Mouse (Mus musculus): ENCODE data around the gene Pla2g4e. TPM values are rescaled to one million over a fixed set of nuclear protein-coding genes. Genes with fewer than 3 reads are reported as not detected.
"Not testable (repeated sequence)": the region's sequence is repeated elsewhere in the genome, so short reads cannot be mapped to it uniquely, and the experiment has no call there.

Gene Pla2g4e
- polyA plus RNA-seq, 1 experiment, result 17.2 TPM

DNA sequence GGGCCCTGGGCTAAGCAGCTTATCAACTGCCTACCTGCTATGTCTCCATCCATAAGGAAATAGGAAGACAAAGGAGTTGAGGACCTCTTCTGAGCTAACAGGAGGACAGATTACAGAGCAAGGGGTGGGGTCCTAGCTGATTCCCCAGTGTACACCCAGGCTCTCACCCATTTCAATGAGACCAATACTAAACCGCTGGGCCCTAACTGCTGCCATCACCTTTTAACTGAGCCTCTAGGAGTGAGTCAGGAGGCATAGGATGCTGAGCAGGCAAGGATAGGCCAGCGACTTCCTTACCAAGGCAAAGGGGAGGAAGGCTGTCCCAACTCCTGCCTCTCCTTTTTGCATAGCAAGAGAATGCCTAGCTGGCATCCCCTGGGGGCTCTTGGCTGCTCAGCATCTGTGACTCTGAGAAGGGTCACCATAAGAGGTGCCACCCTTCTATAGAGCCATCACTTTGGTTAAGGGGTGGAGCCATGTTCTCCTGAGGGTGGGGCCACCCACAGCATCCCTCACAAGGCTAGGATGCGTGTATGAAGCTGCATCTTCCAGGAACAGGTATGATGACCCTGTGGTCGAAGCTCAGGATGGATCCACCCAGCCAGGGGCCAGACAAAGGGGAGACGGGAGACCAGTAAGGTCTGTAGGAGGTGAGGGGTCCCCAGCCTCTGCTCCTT is 2.2 kb downstream of the Pla2g4e start:
- TF ChIP-seq POLR2A (IDR thresholded peaks at IDR 0.05; ENCODE audit: extremely low read depth, insufficient read depth, low read length) (no peak), CTCF (IDR thresholded peaks at IDR 0.05; ENCODE audit: extremely low read depth, insufficient read depth, low read length) (no peak)
- Histone ChIP-seq H3K4me3 (ENCODE audit: insufficient read depth, low read length) (peak overlapping the region; percentile 77), H3K4me1 (ENCODE audit: control insufficient read depth, insufficient read depth, low read length) (no peaks in the 10 kb centered on the region), H3K27ac (ENCODE audit: insufficient read depth, low read length) (0 out of 2 replicates have a peak overlapping the region, but pooled peaks have one; percentile 13)

DNA sequence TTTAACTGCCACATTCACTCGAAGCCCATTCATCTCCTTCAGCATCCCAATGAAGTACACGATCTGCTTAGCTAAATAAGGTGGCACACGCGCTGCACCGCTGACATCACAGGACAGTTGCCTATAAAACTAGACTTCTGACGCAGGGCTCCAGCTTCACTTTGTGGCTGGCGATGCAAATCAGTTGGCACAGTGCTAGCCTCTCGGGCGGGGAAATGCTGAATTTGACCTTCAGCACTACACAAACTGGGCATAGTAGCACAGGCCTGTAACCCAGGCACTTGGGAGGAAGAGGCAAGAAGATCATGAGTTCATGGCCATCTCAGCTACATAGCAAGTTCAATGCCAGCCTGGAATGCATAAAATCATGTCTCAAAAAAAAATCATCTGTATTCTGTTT is 6.4 kb downstream of the Pla2g4e start:
- H3K4me3 ChIP-seq (ENCODE audit: insufficient read depth, low read length); H3K27ac ChIP-seq (ENCODE audit: insufficient read depth, low read length); H3K4me1 ChIP-seq (ENCODE audit: control insufficient read depth, insufficient read depth, low read length): not testable (repeated sequence)

DNA sequence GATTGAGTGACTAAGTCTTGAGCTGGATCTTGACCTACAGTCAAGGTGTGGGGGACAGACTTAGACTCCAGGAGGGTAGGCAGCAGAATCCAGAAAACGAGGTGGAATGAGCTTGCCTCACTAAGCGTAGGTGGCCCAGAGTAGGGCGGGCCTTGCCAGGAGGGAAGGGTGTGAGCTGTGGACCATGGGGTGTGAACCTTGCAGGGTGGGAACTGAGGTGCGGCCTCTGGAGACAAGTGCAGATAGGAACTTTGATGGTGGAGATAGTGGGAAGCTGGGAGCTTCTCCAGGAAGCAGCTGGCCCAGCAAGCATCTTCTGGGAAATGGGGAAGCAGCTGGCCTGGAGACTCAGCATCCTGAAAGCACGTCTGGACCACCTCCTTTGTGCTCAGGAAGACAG is 7.4 kb downstream of the Pla2g4e start:
- no peak overlapping the region for H3K27ac ChIP-seq (ENCODE audit: insufficient read depth, low read length)
- TF ChIP-seq POLR2A (IDR thresholded peaks at IDR 0.05; ENCODE audit: extremely low read depth, insufficient read depth, low read length), result no peak
- TF ChIP-seq CTCF (IDR thresholded peaks at IDR 0.05; ENCODE audit: extremely low read depth, insufficient read depth, low read length), result no peak
- no peak overlapping the region for H3K4me3 ChIP-seq (ENCODE audit: insufficient read depth, low read length)
- H3K4me1 ChIP-seq (ENCODE audit: control insufficient read depth, insufficient read depth, low read length), result no peaks in the 10 kb centered on the region; the same call in 1 of the 2 replicates

DNA sequence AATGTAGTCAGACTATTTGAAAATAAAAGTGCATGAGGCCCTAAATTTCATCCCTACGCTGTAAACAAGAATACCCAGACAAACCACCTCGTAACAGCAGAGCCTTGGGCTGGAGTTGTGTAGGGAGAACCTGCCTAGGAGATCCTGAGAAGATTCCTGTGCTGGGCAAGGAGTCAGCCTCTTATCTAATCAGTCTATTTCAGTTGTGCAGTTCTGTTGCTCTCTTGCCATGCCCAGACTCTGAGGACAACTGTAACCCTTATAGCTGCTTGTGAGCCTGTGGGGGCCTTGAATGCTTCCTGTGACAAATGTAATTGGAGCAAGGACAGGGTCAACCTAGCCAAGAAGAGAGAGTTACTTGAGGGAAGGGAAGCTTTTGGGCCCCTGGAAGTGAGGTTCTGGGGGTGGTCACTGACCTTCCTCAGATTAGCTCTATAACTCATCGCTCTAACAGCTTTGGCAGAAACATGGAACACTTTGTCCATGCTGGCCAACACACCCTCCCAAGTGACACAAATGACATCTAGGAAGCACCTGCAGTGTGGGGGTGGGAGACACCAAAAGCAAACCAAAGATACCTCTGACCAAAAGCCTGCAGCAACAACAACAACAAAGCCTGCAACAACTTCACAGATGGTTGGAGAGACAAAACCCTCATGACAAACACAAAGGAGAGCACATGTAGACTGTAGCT is 9.0 kb downstream of the Pla2g4e start:
- H3K4me3 ChIP-seq (ENCODE audit: insufficient read depth, low read length), result no peak overlapping the region
- no peak overlapping the region for H3K27ac ChIP-seq (ENCODE audit: insufficient read depth, low read length)
- TF ChIP-seq CTCF (IDR thresholded peaks at IDR 0.05; ENCODE audit: extremely low read depth, insufficient read depth, low read length), result no peak
- H3K4me1 ChIP-seq (ENCODE audit: control insufficient read depth, insufficient read depth, low read length), result no peaks in the 10 kb centered on the region; the same call in 1 of the 2 replicates

GRCm38 (mm10) chr2:120235381-120235780 is 9.8 kb downstream of the Pla2g4e start:
- TF ChIP-seq CTCF (IDR thresholded peaks at IDR 0.05; ENCODE audit: extremely low read depth, insufficient read depth, low read length) (no peak), POLR2A (IDR thresholded peaks at IDR 0.05; ENCODE audit: extremely low read depth, insufficient read depth, low read length) (no peak)
- no peak overlapping the region for H3K4me3 ChIP-seq (ENCODE audit: insufficient read depth, low read length)
- H3K27ac ChIP-seq (ENCODE audit: insufficient read depth, low read length), result no peak overlapping the region
- H3K4me1 ChIP-seq (ENCODE audit: control insufficient read depth, insufficient read depth, low read length), result no peaks in the 10 kb centered on the region; the same call in 1 of the 2 replicates

- no peak for TF ChIP-seq POLR2A (IDR thresholded peaks at IDR 0.05; ENCODE audit: extremely low read depth, insufficient read depth, low read length)
- no peak for TF ChIP-seq CTCF (IDR thresholded peaks at IDR 0.05; ENCODE audit: extremely low read depth, insufficient read depth, low read length)
- Histone ChIP-seq H3K4me3 (ENCODE audit: insufficient read depth, low read length) (no peak overlapping the region), H3K4me1 (ENCODE audit: control insufficient read depth, insufficient read depth, low read length) (no peaks in the 10 kb centered on the region; the same call in 1 of the 2 replicates), H3K27ac (ENCODE audit: insufficient read depth, low read length) (no peak overlapping the region)
Measured at GRCm38 (mm10) chr2:120231642-120232041, 13.5 kb downstream of the Pla2g4e start.

DNA sequence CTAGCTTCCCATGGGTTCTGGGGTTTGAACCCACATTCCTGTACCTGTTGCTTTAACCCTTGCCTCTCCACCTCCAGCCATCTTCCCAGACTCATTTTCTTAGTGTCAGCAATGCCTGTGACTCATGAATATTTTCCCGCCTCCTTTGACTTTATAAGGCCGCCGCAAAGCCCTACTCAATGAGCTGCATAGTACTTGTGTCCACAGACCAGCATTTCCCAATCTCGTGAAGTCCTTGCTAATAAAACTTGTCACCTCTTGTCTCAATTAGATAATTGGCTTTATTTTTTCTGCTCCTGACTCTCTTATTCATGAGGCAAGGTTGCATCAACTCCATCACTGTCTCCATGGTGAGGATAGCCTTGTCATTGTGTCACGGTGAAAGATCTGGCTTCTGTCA is 30.5 kb downstream of the Pla2g4e start:
- Histone ChIP-seq H3K4me3 (ENCODE audit: insufficient read depth, low read length) (no peak overlapping the region), H3K27ac (ENCODE audit: insufficient read depth, low read length) (no peak overlapping the region), H3K4me1 (ENCODE audit: control insufficient read depth, insufficient read depth, low read length) (no peaks in the 10 kb centered on the region)
- no peak for TF ChIP-seq POLR2A (IDR thresholded peaks at IDR 0.05; ENCODE audit: extremely low read depth, insufficient read depth, low read length)
- no peak for TF ChIP-seq CTCF (IDR thresholded peaks at IDR 0.05; ENCODE audit: extremely low read depth, insufficient read depth, low read length)

- H3K4me3 ChIP-seq (ENCODE audit: insufficient read depth, low read length), result no peak overlapping the region
- TF ChIP-seq CTCF (IDR thresholded peaks at IDR 0.05; ENCODE audit: extremely low read depth, insufficient read depth, low read length) (no peak), POLR2A (IDR thresholded peaks at IDR 0.05; ENCODE audit: extremely low read depth, insufficient read depth, low read length) (no peak)
- no peaks in the 10 kb centered on the region for H3K4me1 ChIP-seq (ENCODE audit: control insufficient read depth, insufficient read depth, low read length)
- H3K27ac ChIP-seq (ENCODE audit: insufficient read depth, low read length), result no peak overlapping the region
Measured at GRCm38 (mm10) chr2:120211448-120211847, 33.7 kb downstream of the Pla2g4e start.

- TF ChIP-seq CTCF (IDR thresholded peaks at IDR 0.05; ENCODE audit: extremely low read depth, insufficient read depth, low read length) (no peak), POLR2A (IDR thresholded peaks at IDR 0.05; ENCODE audit: extremely low read depth, insufficient read depth, low read length) (no peak)
- H3K27ac ChIP-seq (ENCODE audit: insufficient read depth, low read length), result no peak overlapping the region
- no peaks in the 10 kb centered on the region for H3K4me1 ChIP-seq (ENCODE audit: control insufficient read depth, insufficient read depth, low read length)
Measured at GRCm38 (mm10) chr2:120207926-120208325, 37.2 kb downstream of the Pla2g4e start.

DNA sequence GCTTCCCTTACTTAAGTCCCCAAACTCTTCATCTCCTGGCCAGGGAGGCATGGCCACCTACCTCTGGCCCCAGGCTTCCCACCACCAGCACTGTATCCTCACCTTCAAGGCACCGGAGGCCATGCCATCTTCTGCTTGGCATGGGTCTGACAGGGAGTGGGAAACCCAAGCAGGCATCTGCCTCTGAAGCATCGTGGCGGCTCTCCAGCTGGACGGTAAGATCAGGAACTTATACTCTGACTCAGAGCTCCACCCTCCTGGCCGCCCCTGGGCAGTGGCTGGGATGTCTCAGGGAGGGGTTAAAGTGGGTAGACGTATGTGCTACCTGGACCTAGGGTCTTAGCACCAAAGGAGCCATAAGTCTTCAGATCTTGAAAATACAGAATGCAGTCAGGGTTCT is 38.1 kb downstream of the Pla2g4e start:
- TF ChIP-seq CTCF (IDR thresholded peaks at IDR 0.05; ENCODE audit: extremely low read depth, insufficient read depth, low read length) (no peak), POLR2A (IDR thresholded peaks at IDR 0.05; ENCODE audit: extremely low read depth, insufficient read depth, low read length) (no peak)
- Histone ChIP-seq H3K4me1 (ENCODE audit: control insufficient read depth, insufficient read depth, low read length) (no peaks in the 10 kb centered on the region), H3K27ac (ENCODE audit: insufficient read depth, low read length) (no peak overlapping the region), H3K4me3 (ENCODE audit: insufficient read depth, low read length) (no peak overlapping the region)

More at GRCm38 (mm10) chr2:120207926-120208325, 37.2 kb downstream of the Pla2g4e start:
- H3K4me3 ChIP-seq (ENCODE audit: insufficient read depth, low read length), result no peak overlapping the region
